Mouse (Mus musculus) T-helper 17 cell (primary cell): ENCODE data around the gene Clstn2.

Experiments used
- in situ Hi-C, 2 experiments: fragments of 300-600 bp; cut with MboI, MseI; formaldehyde crosslinking; loops; 1 replicate in 1 of 2; 2 replicates in 1 of 2; pipeline ENCODE4 v1.15.1; 2025; ENCODE audit warnings: high pct_unique_total_duplicates in 2 of 2

Clstn2 gene

DNA sequence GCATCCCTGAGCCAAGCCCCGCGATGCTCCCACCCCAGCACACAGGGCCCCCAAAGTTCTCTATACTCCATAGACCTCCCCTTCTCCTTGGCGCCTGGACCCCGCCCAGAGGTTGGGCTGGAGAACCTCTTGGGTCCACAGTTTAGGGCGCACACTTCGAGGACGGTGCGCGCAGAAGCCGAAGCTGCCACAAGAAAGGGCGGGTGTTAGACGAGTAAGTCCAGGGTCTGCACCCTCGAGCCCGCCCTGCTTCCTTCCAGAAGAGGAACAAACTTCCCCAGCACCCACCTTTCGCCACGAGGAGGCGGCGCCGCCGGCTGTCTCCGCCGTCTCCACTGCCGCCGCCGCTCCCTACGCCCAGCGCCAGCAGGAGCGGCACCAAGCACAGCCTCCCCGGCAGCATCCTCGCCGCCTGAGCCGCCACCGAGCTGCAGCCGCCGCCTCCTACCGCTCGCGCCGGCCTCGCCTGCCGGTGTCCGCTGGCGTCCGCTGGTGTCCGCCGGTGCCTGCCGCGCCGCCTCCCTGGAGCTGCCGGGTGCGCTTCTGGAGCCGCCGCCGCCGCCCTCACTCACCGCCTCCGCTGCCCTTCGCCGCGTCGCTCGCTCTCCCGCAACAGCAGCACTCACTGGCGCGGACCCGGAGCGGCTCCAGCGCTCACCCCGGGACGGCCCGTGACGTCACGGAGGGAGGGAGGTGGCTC is at the start of gene Clstn2:
Clstn2 (minus strand) TSS at position 609 of the 700 bp plus-strand sequence.
- in situ Hi-C loops = no loop called here

DNA sequence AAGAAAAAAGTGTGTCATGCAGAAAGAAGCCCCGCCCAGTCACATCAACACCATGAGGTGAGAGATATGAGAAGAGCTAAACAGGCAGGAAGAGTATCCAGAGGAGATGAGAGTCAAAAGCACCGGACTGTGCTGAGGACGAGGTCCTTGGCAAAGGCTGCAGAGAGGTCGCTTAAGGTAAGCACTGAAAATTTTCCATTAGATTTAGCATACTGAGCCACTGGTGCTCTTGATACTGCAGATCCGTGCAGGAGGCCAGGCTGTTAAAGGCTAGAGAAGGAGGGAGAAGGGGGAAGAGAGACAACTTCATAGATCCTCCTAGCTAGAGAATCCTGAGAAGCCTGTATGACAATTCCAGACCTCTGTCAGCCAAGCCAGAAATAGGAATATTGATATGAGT is 34.8 kb upstream of the Clstn2 start:
- in situ Hi-C loops = no loop called here

DNA sequence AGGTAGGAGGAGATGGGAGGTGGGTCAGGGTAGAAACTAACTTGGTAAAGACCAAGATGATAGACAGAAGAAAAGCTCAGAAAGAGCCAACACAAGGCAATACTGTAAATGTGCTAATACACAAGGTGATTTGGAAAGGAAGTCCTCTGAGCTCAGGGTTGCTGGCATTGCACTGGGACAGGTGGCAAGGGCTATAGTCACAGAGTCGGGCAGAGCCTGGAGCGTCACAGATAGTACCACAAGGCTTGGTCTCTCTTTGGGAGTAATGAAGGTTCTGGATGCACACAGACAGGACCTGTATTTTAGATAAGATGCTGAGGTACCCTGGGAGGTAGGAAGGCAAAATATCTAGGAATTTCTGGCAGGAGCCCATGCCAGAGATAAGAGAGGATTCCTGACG is 28.7 kb upstream of the Clstn2 start:
- in situ Hi-C loops = no loop called here

DNA sequence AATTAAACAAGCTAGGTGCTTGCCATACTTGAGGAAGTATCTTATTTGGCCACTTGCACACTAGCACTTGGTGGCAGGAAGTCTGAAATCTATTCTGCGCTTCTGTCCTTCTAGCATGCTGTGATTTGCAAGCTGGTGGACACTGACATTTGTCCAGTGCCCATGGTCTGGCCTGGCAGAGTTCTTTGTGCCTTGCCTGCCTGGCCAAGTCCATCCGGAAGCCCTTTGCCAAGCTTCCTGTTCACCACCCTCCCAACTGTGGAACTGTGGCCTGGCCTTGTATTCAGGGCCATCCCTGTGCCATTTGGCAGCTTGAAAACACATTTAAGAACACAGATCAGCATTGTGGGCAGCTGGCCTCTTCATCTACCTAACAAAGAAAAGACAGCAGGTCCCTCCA is 24.3 kb upstream of the Clstn2 start:
- in situ Hi-C loops = no loop called here

- in situ Hi-C loops = no loop called here
These were observed 18.4 kb upstream of the Clstn2 start for GRCm38 (mm10) chr9:98051343-98051742.

DNA sequence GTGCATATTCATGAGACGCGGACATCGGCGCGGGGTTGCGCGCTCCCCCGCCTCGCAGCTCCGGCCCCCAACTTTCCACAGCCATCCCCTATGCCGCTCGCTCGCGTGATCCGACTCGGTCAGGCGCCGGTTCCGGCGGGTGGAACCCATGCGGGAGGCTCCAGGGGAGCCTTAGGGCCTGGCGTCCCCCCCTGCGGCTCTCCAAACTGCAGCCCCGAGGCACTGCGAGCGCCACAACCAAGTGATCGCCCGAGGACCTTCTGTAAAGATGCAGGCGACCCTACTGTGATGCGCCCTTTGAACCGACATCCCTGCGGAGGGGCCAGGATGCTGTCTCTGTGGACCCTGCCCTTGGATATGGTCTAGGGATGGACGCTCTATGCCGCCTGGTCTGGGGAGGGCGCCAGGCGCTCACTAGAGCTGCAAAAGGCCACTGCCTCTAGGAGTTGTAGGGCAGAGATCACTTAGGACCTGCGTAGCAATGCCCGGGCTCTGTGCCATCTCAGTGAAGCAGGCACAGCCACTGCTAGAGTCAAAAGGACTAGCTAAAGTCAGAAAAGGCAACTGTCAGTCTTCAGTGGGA is 383 bp upstream of the Clstn2 start:
- in situ Hi-C loops = no loop called here

GRCm38 (mm10) chr9:98031898-98032572 is 946 bp downstream of the Clstn2 start:
- in situ Hi-C loops = no loop called here

- in situ Hi-C loops = no loop called here
These were observed 2.3 kb downstream of the Clstn2 start for GRCm38 (mm10) chr9:98030715-98031114.

GRCm38 (mm10) chr9:98025548-98025947 is 7.4 kb downstream of the Clstn2 start:
- in situ Hi-C loops = no loop called here

- in situ Hi-C loops = no loop called here
These were observed 9.9 kb downstream of the Clstn2 start for GRCm38 (mm10) chr9:98023069-98023468.

- in situ Hi-C loops = no loop called here
These were observed 13.1 kb downstream of the Clstn2 start for GRCm38 (mm10) chr9:98019876-98020275.

DNA sequence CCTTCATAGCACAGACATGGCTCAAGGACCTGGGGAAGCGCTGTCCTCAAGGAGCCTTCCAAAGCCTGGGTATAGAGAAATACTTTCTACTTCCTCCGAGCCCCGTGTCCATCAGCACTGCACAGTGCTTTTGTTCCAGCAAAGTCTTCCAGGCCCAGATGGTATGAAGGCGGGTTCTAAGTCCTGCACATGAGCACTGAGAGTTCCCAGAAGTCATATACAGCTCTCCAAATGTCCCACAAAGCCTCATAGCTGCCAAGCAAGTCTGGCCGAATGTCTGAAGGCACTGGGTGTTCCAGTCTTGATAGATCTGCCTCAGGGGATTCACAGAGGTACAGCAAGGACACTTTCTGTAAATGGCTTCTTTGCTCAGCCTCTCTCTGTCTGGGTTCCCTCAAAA is 14.3 kb downstream of the Clstn2 start:
- in situ Hi-C loops = no loop called here

DNA sequence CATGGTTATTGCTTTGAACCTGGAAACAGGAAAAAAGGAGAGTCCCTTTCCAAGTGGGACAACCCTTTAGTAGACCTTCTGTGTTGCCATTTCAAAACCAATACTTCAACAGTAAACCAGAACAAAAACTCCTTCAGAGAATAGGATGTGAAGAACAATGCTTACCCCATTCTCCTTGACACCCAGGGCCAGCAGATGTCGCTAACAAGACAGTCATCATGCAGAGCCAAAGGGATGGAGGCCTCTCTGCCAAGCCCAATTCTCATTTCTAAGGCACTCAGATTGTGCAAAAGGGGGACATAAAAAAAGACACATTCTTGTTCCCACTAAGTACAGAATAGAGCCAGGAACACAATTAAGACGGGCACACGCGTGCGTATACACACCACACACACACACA is 16.4 kb downstream of the Clstn2 start:
- in situ Hi-C loops = no loop called here

- in situ Hi-C loops = no loop called here
These were observed 36.6 kb downstream of the Clstn2 start for GRCm38 (mm10) chr9:97996349-97996748.

DNA sequence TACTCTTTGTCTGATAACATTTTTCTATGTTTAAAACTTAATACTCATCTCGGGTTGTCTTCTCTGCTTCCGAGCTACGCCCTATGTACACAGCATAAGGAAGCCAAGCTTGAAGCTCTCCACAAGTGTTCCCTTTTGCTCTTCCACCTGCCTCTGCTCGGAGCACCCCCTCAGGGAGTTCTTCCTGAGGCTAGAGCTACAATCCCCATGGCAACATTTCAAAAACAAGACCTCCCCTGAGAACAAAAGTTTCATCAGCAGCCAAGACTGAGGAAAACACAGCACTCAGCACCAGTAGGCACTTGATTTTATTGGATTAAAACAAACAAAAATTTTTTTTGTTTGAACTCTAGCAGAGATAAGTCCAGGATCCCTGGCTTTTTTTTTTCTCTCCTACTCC is 37.3 kb downstream of the Clstn2 start:
- in situ Hi-C loops = no loop called here

- in situ Hi-C loops = no loop called here
These were observed 40.9 kb downstream of the Clstn2 start for GRCm38 (mm10) chr9:97992131-97992530.

DNA sequence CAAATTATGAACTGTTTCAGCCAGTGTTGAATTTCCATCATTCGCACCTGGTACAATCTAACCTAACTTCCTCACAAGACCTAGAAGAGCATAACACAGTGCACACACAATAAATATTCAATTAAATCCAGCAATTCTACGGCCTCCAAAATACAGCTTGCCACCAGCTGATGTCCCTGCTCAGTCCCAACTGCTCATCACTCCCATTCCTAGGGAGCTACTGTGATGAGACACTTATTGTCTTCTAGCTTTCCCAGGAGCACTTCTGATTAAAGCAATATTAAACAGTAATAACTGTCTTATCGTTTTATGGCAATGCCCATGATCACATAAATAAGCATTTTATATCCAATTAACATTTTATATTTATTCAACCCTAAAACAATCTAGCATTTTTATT is 55.6 kb downstream of the Clstn2 start:
- in situ Hi-C loops = no loop called here

GRCm38 (mm10) chr9:97974801-97975347 is 58.1 kb downstream of the Clstn2 start:
- in situ Hi-C loops = no loop called here

DNA sequence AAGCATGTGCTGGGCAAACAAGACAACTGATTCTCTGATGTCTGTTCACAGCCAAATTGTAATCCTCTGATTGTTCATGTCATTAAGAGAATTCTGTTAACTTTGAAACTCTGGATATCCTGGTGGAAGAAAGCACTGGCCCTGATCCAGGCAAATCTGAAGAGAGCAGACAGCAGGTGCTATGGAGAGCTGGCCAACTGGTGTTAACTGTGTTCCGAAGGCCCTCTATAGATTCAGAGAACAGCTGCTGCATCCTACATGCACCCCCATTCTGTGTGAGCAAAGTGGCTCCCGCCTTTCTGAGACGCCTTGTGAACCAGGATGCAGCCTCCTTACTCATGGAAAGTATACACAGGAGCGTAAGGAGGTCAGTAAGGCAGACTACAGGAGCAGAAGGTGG is 66.3 kb downstream of the Clstn2 start:
- in situ Hi-C loops = loop anchor here in 1 of 2 experiments (10.0 kb wide), 1 partner anchor 178 kb away; no protein-coding TSS in a partner anchor

- in situ Hi-C loops = no loop called here
These were observed 75.5 kb downstream of the Clstn2 start for GRCm38 (mm10) chr9:97957508-97957907.

DNA sequence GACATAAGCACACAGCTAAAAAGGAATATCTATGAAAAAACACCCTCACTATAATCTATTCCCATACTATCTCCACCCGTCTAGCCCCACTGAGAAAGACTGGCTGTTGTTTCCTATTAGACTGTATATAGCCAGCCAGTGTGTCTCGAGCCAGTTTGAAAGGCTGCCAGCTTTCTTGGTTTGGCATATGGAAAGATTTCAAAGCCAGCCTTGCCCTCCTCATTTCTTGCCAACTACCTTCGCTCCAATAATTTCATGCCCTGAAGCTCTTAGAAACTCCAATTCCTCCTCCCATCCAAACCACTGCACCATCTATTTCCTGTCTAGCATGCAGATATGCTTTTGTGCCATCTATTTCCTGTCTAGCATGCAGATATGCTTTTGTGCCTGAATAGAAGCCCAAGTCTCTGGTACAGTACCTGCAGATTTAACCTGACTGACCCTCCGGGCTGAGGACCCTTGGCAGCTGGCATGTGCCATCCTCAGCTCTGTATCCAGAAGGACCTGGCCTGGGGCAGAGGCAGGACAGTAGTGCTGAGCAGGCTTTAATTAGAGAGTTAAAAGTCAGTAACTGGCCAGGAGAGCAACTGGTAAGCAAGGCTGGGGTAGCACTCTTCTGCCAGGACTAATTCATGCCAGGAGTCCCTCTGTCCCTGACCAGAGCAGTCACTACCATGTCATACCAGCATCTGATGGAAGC is 76.4 kb downstream of the Clstn2 start:
- in situ Hi-C loops = no loop called here

- in situ Hi-C loops = no loop called here
These were observed 79.1 kb downstream of the Clstn2 start for GRCm38 (mm10) chr9:97953746-97954359.
